19 mouse cellular contexts compared by ENCODE assay signal in genomic region chr11:52340123-52340864, GRCm38 (mm10). TPM values are rescaled to one million over a fixed set of nuclear protein-coding genes. Genes with fewer than 3 reads are reported as not detected.
A peak's percentile ranks its signal among the peaks of the same experiment; 100 is the strongest.
DNase-seq lines count a peak whose midpoint lies in the region; ATAC-seq lines count a peak whose summit lies in the region.
"Had no signal": no experiment of that assay in that cellular context is flagged by ENCODE, and none has a peak within 500 bp of the region (broad histone marks: within the 10 kb centered on the region; RNA-seq: fewer than 3 reads in every experiment).

No protein-coding gene starts in this region.

- no peak for ATAC-seq in forebrain, embryonic 15.5 days (replicated peaks)
- ATAC-seq in midbrain, embryonic 13.5 days = 0 out of 2 replicates have a peak, but pooled peaks have one; percentile 19
- ATAC-seq in midbrain, embryonic 15.5 days (replicated peaks) = no peak
- ATAC-seq in intestine, embryonic 16.5 days = no peak
- ATAC-seq: forebrain, embryonic 14.5 days; midbrain, embryonic 16.5 days had no signal

- no peak for DNase-seq in forebrain, embryonic 10.5 days (ENCODE audit: extremely low spot score, low spot score)
- peak; percentile 93 for DNase-seq in ZHBTc4 (ENCODE audit: low read depth, low spot score)
- peak; percentile 63 for DNase-seq in thymus, postnatal 4 days
- DNase-seq in cerebellum, postnatal 10 days = no peak
- DNase-seq: cerebellum, adult 9-10 months; gastrocnemius, postnatal 36 days; kidney, adult 18-20 months; layer of hippocampus, postnatal 36 days had no signal

- no peaks in the 10 kb centered on the region for H3K36me3 ChIP-seq in forebrain, embryonic 10.5 days (replicated peaks)
- H3K36me3 ChIP-seq in forebrain, embryonic 15.5 days = no peaks in the 10 kb centered on the region
- H3K36me3 ChIP-seq in midbrain, embryonic 13.5 days = no peaks in the 10 kb centered on the region
- no peaks in the 10 kb centered on the region for H3K36me3 ChIP-seq in midbrain, embryonic 15.5 days (replicated peaks)
- no peaks in the 10 kb centered on the region for H3K36me3 ChIP-seq in intestine, embryonic 16.5 days (ENCODE audit: control insufficient read depth, insufficient read depth, low read length)
- H3K36me3 ChIP-seq: embryonic facial prominence, embryonic 12.5 days; heart, embryonic 13.5 days had no signal

- WGBS in forebrain, embryonic 10.5 days = 91% methylated on average over 12 of the region's 12 CpGs
- WGBS in forebrain, embryonic 15.5 days = 86% methylated on average over 12 of the region's 12 CpGs
- WGBS in midbrain, embryonic 13.5 days = 85% methylated on average over 12 of the region's 12 CpGs
- WGBS in midbrain, embryonic 15.5 days = 88% methylated on average over 12 of the region's 12 CpGs
- WGBS in intestine, embryonic 16.5 days = 90% methylated on average over 12 of the region's 12 CpGs

- no peaks in the 10 kb centered on the region for H3K9me3 ChIP-seq in forebrain, embryonic 10.5 days
- no peaks in the 10 kb centered on the region for H3K9me3 ChIP-seq in forebrain, embryonic 15.5 days
- no peaks in the 10 kb centered on the region for H3K9me3 ChIP-seq in midbrain, embryonic 13.5 days
- H3K9me3 ChIP-seq in midbrain, embryonic 15.5 days = no peaks in the 10 kb centered on the region
- H3K9me3 ChIP-seq in intestine, embryonic 16.5 days (ENCODE audit: control insufficient read depth, low read length) = no peaks in the 10 kb centered on the region
- H3K9me3 ChIP-seq: embryonic facial prominence, embryonic 12.5 days; heart, embryonic 13.5 days had no signal

- H3K9ac ChIP-seq in forebrain, embryonic 15.5 days (replicated peaks) = no peak overlapping the region
- no peak overlapping the region for H3K9ac ChIP-seq in midbrain, embryonic 13.5 days (replicated peaks)
- H3K9ac ChIP-seq in midbrain, embryonic 15.5 days = no peak overlapping the region
- H3K9ac ChIP-seq in intestine, embryonic 16.5 days (ENCODE audit: low read depth, low read length) = no peak overlapping the region
- H3K9ac ChIP-seq: embryonic facial prominence, embryonic 12.5 days had no signal

- no peaks in the 10 kb centered on the region for H3K27me3 ChIP-seq in forebrain, embryonic 10.5 days (ENCODE audit: poor library complexity, severe bottlenecking)
- no peaks in the 10 kb centered on the region for H3K27me3 ChIP-seq in forebrain, embryonic 15.5 days
- no peaks in the 10 kb centered on the region for H3K27me3 ChIP-seq in midbrain, embryonic 13.5 days
- no peaks in the 10 kb centered on the region for H3K27me3 ChIP-seq in midbrain, embryonic 15.5 days (replicated peaks)
- H3K27me3 ChIP-seq in intestine, embryonic 16.5 days (replicated peaks; ENCODE audit: control insufficient read depth, insufficient read depth, low read length) = no peaks in the 10 kb centered on the region
- H3K27me3 ChIP-seq: embryonic facial prominence, embryonic 12.5 days; heart, embryonic 13.5 days had no signal

- no peak overlapping the region for H3K4me3 ChIP-seq in forebrain, embryonic 10.5 days
- no peak overlapping the region for H3K4me3 ChIP-seq in forebrain, embryonic 15.5 days
- no peak overlapping the region for H3K4me3 ChIP-seq in midbrain, embryonic 13.5 days (replicated peaks)
- no peak overlapping the region for H3K4me3 ChIP-seq in midbrain, embryonic 15.5 days
- H3K4me3 ChIP-seq in intestine, embryonic 16.5 days (ENCODE audit: low read length) = no peak overlapping the region
- H3K4me3 ChIP-seq: embryonic facial prominence, embryonic 12.5 days; erythroblast, embryonic 14.5 days; heart, embryonic 13.5 days had no signal

- peak overlapping the region; percentile 53; the same call in 1 of the 2 replicates for H3K27ac ChIP-seq in forebrain, embryonic 10.5 days
- H3K27ac ChIP-seq in forebrain, embryonic 15.5 days (replicated peaks) = no peak overlapping the region
- H3K27ac ChIP-seq in midbrain, embryonic 13.5 days = no peak overlapping the region
- H3K27ac ChIP-seq in midbrain, embryonic 15.5 days = no peak overlapping the region
- H3K27ac ChIP-seq in intestine, embryonic 16.5 days (ENCODE audit: low read length) = no peak overlapping the region
- H3K27ac ChIP-seq: embryonic facial prominence, embryonic 12.5 days; heart, embryonic 13.5 days; kidney, postnatal 0 days; stomach, postnatal 0 days had no signal

- H3K4me2 ChIP-seq in forebrain, embryonic 15.5 days (replicated peaks) = no peak overlapping the region
- H3K4me2 ChIP-seq in midbrain, embryonic 13.5 days (replicated peaks) = no peak overlapping the region
- no peak overlapping the region for H3K4me2 ChIP-seq in midbrain, embryonic 15.5 days
- no peak overlapping the region for H3K4me2 ChIP-seq in intestine, embryonic 16.5 days (ENCODE audit: low read depth, low read length)
- H3K4me2 ChIP-seq: embryonic facial prominence, embryonic 12.5 days; heart, embryonic 13.5 days had no signal

- peaks cover 20% of the 10 kb centered on the region for H3K4me1 ChIP-seq in forebrain, embryonic 10.5 days
- peaks cover 4% of the 10 kb centered on the region; the same call in 1 of the 2 replicates for H3K4me1 ChIP-seq in forebrain, embryonic 15.5 days
- 0 out of 2 replicates have a peak, but pooled peaks cover 3% of the 10 kb centered on the region for H3K4me1 ChIP-seq in midbrain, embryonic 13.5 days (replicated peaks)
- no peaks in the 10 kb centered on the region for H3K4me1 ChIP-seq in midbrain, embryonic 15.5 days
- peaks cover 13% of the 10 kb centered on the region for H3K4me1 ChIP-seq in intestine, embryonic 16.5 days (ENCODE audit: control insufficient read depth, insufficient read depth, low read length)

RNA-seq across cellular contexts. Expression of gene Vdac1, which starts 20.4 kb away (rescaled TPM):
- 214 and 224 TPM in 2 replicates for polyA plus RNA-seq in forebrain, embryonic 10.5 days (2016; fragmentation: Nextera tagmentation; extraction: Ambion mirVana)
- polyA plus RNA-seq in forebrain, embryonic 15.5 days (2015; fragmentation: Nextera tagmentation; extraction: Ambion mirVana) = 272 and 293 TPM in 2 replicates
- polyA plus RNA-seq in midbrain, embryonic 13.5 days (2015; fragmentation: Nextera tagmentation; extraction: Ambion mirVana) = 268 and 278 TPM in 2 replicates
- 334 and 335 TPM in 2 replicates for polyA plus RNA-seq in midbrain, embryonic 15.5 days (2015; fragmentation: Nextera tagmentation; extraction: Ambion mirVana)
- polyA plus RNA-seq in intestine, embryonic 16.5 days (2015; fragmentation: Nextera tagmentation; extraction: Ambion mirVana) = 311 and 337 TPM in 2 replicates

RNA-seq across cellular contexts. Expression of gene 9530068E07Rik, which starts 55.9 kb away (rescaled TPM):
- 161 and 165 TPM in 2 replicates for polyA plus RNA-seq in forebrain, embryonic 10.5 days (2016; fragmentation: Nextera tagmentation; extraction: Ambion mirVana)
- 112 and 118 TPM in 2 replicates for polyA plus RNA-seq in forebrain, embryonic 15.5 days (2015; fragmentation: Nextera tagmentation; extraction: Ambion mirVana)
- 127 and 131 TPM in 2 replicates for polyA plus RNA-seq in midbrain, embryonic 13.5 days (2015; fragmentation: Nextera tagmentation; extraction: Ambion mirVana)
- polyA plus RNA-seq in midbrain, embryonic 15.5 days (2015; fragmentation: Nextera tagmentation; extraction: Ambion mirVana) = 129 TPM in 2 replicates
- polyA plus RNA-seq in intestine, embryonic 16.5 days (2015; fragmentation: Nextera tagmentation; extraction: Ambion mirVana) = 144 and 153 TPM in 2 replicates

RNA-seq across cellular contexts. Expression of gene Tcf7, which starts 57.5 kb away (rescaled TPM):
- 8.1 and 8.8 TPM in 2 replicates for polyA plus RNA-seq in forebrain, embryonic 10.5 days (2016; fragmentation: Nextera tagmentation; extraction: Ambion mirVana)
- polyA plus RNA-seq in forebrain, embryonic 15.5 days (2015; fragmentation: Nextera tagmentation; extraction: Ambion mirVana) = 3.4 and 4.2 TPM in 2 replicates
- 3.1 and 4.2 TPM in 2 replicates for polyA plus RNA-seq in midbrain, embryonic 13.5 days (2015; fragmentation: Nextera tagmentation; extraction: Ambion mirVana)
- 5.1 and 5.5 TPM in 2 replicates for polyA plus RNA-seq in midbrain, embryonic 15.5 days (2015; fragmentation: Nextera tagmentation; extraction: Ambion mirVana)
- polyA plus RNA-seq in intestine, embryonic 16.5 days (2015; fragmentation: Nextera tagmentation; extraction: Ambion mirVana) = 2.9 and 3.4 TPM in 2 replicates

Comparison
In these comparisons a context has a peak if more than half of its experiments do, and no peak if none do; other contexts are left out.
1. DNase-seq: peak in ZHBTc4 (single experiment) and thymus, postnatal 4 days (single experiment); none in forebrain, embryonic 10.5 days (single experiment) and cerebellum, postnatal 10 days (0 of 2).